Mouse (Mus musculus): ENCODE results near the gene Dmd.

Gene Dmd

GRCm38 (mm10) chrX:85048141-85049110, 2099.8 kb downstream of the Dmd start:
- peak; percentile 18 to 26 for DNase-seq (ENCODE audit: low spot score in 2 of 2)

DNA sequence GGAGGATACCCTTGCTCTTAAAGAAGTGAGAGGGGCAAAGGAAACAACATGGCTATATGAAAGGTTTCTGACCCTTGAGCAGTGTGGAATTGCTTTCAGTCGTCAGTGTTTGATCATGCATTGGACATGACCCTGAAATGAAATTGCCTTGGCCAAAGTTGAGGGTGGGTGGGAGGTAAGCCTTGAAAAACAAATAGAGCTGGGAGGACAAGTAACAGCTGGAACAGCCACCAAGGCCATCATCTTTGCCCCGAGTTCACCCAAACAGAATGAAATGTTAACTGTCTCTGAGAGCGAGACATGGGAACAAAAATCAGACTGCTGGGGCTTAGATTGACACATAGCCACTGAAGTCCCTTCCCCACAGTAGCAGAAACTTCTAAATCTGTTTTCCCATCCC, 2100.9 kb downstream of the Dmd start:
- DNase-seq (ENCODE audit: low spot score in 2 of 2), result no peak

DNA sequence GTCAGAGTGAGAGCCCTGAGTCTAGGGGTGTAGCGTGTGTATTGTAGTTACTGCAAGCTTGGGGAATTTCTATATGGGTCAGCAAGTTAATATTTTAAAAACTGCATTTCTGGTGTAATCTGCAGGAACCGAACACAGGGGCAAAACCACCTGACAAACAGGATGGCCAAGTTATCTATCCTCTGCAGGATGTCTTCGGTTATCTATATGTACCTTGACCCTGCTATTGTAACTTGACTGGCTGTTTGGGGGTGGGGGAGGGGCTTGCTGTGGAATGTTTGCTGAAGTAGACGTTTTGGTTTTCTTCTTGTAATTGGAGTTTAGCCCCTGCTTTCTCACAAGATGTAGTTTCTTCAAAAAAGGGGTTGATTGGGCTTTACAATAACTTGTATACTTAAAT, 2124.9 kb downstream of the Dmd start:
- no peak for DNase-seq (ENCODE audit: low spot score in 2 of 2)

- DNase-seq (ENCODE audit: low spot score in 2 of 2), result no peak
Observed at GRCm38 (mm10) chrX:85076845-85077244, 2128.2 kb downstream of the Dmd start.

- DNase-seq (ENCODE audit: low spot score in 2 of 2), result no peak
Observed at GRCm38 (mm10) chrX:85077605-85078004, 2128.9 kb downstream of the Dmd start.

GRCm38 (mm10) chrX:85079174-85079573, 2130.5 kb downstream of the Dmd start:
- DNase-seq (ENCODE audit: low spot score in 2 of 2), result no peak

DNA sequence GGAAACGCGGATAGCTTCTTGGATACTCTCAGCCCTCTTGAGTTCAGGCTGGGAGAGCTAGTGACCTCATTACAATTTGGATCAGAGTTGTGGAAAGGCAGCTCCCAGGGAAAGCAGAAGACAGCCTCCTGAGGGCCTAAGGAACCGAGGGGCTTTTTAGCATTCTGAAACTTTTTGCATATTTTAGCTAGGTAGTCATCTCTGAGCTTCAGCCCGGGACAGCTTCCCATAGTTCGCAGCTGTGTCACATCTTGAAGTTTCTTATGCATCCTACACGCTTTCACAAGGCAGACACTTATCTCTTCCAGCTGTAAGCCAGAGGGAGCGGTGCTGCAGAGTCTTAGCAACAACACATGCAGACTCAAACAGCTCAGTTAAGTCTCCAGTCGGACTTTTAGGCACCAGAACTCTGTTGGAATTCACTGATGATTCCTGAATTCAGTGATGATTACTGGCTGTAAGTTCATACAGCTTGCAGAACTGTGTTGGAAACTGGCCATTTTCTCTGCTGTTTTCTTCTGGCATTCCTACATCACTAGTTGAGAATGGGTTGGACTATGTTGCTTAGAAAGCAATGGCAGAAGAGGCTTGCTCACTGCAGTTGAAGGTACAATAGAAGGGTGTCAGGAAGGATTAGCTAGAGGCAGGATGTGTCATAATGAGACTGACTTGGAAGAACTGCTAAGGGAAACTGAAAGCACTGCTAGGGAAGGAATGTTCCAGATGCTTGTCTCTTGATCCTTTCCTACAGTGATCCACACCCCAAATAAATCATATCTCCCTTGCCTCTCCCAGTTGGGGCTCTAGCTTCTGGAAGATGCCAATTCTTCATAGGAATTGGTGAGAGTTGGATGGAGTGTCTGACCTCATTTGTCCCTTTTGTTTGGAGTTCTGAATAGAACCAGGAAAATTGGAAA, 2135.8 kb downstream of the Dmd start:
- no peak for DNase-seq (ENCODE audit: low spot score in 2 of 2)

DNA sequence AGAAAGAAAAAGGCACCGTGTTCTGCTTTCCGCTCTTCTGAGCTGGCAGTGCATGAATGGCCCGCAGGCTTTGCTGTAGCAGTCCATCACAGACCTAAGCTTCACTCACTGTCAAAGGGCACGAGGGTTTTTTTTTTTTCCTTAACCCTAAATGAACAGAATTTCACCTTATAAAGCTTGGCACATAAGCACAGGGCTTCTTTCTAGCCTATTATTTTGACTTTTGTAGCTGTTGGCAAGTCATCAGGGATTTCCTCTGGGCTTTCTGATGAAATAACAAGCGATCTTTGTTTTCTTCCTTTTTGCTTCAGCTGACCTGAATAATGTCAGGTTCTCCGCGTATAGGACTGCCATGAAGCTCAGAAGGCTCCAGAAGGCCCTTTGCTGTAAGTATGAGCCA, 2140.8 kb downstream of the Dmd start:
- DNase-seq (ENCODE audit: low spot score in 2 of 2), result no peak

- no peak for DNase-seq (ENCODE audit: low spot score in 2 of 2)
Observed at GRCm38 (mm10) chrX:85093354-85093753, 2144.7 kb downstream of the Dmd start.

- no peak for DNase-seq (ENCODE audit: low spot score in 2 of 2)
Observed at GRCm38 (mm10) chrX:85098691-85099090, 2150.0 kb downstream of the Dmd start.

GRCm38 (mm10) chrX:85112418-85112817, 2163.7 kb downstream of the Dmd start:
- no peak for DNase-seq (ENCODE audit: low spot score in 2 of 2)

DNA sequence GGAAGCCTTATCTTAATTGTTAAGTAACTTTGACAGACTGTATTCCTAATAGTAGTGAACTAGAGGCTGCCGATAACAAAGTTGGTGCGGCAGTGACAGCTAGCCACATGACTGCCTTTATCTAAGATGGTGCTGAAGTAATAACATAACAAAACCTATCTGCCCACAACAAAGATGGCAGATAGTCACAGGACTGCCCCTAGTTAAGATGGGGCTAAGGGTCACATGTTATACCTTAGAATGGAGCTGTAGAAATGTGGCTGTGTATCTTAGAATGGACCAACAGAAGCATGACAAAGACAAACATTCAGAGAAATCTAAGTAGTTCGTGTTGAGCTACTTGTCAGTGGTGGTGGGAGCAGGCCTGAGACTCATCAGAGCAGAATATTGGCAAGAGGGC, 2184.0 kb downstream of the Dmd start:
- DNase-seq (ENCODE audit: low spot score in 2 of 2), result no peak

GRCm38 (mm10) chrX:85137293-85137692, 2188.6 kb downstream of the Dmd start:
- no peak for DNase-seq (ENCODE audit: low spot score in 2 of 2)

- DNase-seq (ENCODE audit: low spot score in 2 of 2), result no peak
Observed at GRCm38 (mm10) chrX:85171264-85171663, 2222.6 kb downstream of the Dmd start.

DNA sequence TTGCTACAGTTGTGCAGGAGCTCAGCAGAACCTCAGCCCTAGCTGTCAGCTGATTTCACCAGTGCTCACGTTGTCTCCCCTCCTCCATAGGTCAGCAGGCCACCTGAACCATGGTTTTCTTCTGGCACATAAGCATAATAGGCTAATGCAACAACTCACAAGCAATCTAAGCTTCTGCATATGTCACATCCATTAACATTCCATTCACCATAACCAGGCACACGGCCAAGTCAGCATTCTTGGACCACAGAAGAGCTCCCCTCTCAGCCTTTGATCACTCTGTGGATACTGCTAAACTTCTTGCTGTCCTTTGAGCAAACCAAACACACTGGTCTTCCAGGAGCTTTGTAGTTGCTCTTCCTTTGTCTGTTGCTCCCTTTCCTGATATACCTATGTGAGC, 2238.9 kb downstream of the Dmd start:
- DNase-seq (ENCODE audit: low spot score in 2 of 2), result no peak

GRCm38 (mm10) chrX:85193856-85194255, 2245.2 kb downstream of the Dmd start:
- no peak for DNase-seq (ENCODE audit: low spot score in 2 of 2)

- DNase-seq (ENCODE audit: low spot score in 2 of 2), result no peak
Observed at GRCm38 (mm10) chrX:85197688-85198087, 2249.0 kb downstream of the Dmd start.

- no peak for DNase-seq (ENCODE audit: low spot score in 2 of 2)
Observed at GRCm38 (mm10) chrX:85199398-85199797, 2250.7 kb downstream of the Dmd start.

- no peak for DNase-seq (ENCODE audit: low spot score in 2 of 2)
Observed at GRCm38 (mm10) chrX:85207001-85207400, 2258.3 kb downstream of the Dmd start.

GRCm38 (mm10) chrX:85226883-85227282, 2278.2 kb downstream of the Dmd start:
- DNase-seq (ENCODE audit: low spot score in 2 of 2), result no peak

- no peak for DNase-seq (ENCODE audit: low spot score in 2 of 2)
Observed at GRCm38 (mm10) chrX:85249379-85249778, 2300.7 kb downstream of the Dmd start, which contains the start of gene Fthl17a. Gene Fthl17a, plus strand, starts transcription at chrX:85249679.
